Mouse (Mus musculus) heart, postnatal 0 days (tissue): ENCODE results near the gene Meis2.

Experiments used
- CTCF ChIP-seq: IDR thresholded peaks from 2 replicates; pipeline ENCODE4 v1.5.1; 2016; ENCODE audit warnings: antibody characterized with exemption, control low read depth, low read depth
- EP300 ChIP-seq: IDR thresholded peaks from 2 replicates; pipeline ENCODE4 v1.6.1; 2016; ENCODE audit warnings: antibody characterized with exemption, low read depth

GRCm38 (mm10) chr2:115853221-115853620 lies 212.4 kb downstream of the Meis2 start:
- TF ChIP-seq CTCF: no peak
- no peak for TF ChIP-seq EP300
